Mouse (Mus musculus) ovary, adult 10 weeks (tissue): Measurements from ENCODE around the gene Tlr6. TPM values are rescaled to one million over a fixed set of nuclear protein-coding genes. Genes with fewer than 3 reads are reported as not detected.

Experiments used
- polyA plus RNA-seq: library from polyadenylated mRNA; stranded (reverse); fragments of 350-450 nt; fragmentation: Illumina TruSeq; extraction: RNeasy Lipid Tissue Mini Kit (QIAGEN cat#74804); gene quantifications from one replicate; pipeline ENCODE4 v1.2.3, GENCODE M21; 2014

Gene Tlr6
- 2.7 TPM for polyA plus RNA-seq

DNA sequence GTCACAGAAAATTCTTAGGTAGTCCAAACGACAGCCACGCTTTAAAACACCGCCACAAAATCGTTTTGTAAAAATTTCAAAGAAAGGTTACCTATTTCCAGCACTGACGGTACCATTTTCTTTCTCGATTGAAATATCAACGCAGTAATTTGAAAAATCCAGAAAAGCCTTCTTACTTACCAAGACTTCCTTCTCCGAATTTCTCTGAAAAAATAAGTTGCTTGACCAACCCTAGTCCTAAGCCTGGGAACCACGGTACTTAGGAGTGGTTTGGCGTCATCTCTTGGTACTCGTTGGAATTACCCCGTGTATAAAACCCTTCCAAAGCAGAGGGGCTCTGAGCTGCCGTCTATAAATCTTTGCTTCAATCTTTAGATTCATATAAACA is at the start of gene Tlr6:
Tlr6 (minus strand) TSS at position 255 of the 388 bp plus-strand sequence.

DNA sequence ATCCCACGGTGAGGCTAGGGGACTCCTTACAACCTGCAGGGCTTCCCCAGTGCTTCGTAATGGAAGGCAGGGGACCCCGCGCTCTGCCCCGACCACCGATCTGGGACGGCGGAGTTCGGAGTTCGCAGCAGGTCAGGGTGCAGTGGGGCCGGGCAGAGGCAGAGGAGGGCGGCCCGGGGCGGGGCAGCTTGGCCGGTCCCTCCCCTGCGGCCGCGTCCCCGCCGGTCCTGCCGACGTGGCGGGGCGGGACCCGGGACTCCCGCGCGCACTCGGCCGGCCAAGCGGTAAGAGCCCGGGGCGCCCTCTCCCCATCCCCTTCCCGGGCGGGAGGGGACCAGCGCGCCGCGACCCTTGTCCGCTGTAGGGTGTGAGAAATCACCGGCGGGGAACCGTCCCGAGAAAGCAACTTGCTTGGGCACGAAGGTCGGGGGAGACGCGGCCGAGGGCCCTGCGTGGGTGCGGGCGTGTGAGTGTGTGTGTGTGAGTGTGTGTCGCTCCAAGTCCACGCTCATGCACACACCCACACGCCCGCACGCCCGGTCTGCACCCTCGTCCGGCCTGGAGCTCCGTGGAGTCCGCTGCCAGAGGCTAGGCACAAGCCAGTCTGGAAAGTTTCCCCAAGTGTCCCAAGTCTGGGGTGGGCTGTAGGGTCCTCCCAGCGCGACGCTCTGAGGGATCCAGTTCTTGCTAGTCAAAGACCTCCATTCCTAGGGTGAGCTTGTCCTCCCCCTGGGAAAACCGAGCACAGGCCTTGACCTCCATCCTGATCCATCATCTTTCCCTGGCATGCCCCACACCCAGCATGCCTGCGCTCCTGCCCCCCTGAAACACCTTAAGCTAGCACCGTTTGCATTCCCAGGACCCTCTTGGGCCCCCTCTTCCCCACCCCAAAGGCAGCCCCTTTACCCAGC is 10.2 kb upstream of the Tlr6 start, which contains the start of gene Fam114a1:
Fam114a1 (plus strand) TSS at position 211 of the 911 bp plus-strand sequence.

Other genes with a start within 250 kb of the Tlr6 start
- 110 TPM for gene Klf3, start 156.7 kb downstream of the Tlr6 start, polyA plus RNA-seq
- 7.0 TPM for gene Tlr1, start 26.5 kb downstream of the Tlr6 start, polyA plus RNA-seq
- gene Fam114a1, start 10.0 kb upstream of the Tlr6 start, polyA plus RNA-seq, result 54.1 TPM
- gene Tmem156, start 132.0 kb upstream of the Tlr6 start, polyA plus RNA-seq, result 0.60 TPM
- gene Klhl5, start 147.4 kb upstream of the Tlr6 start, polyA plus RNA-seq, result 102 TPM
- gene Wdr19, start 239.6 kb upstream of the Tlr6 start, polyA plus RNA-seq, result 26.2 TPM